Mouse (Mus musculus): ENCODE data around the gene Bmp6.

- TF ChIP-seq GATA2 (IDR thresholded peaks at IDR 0.05; ENCODE audit: borderline replicate concordance, low read depth, low read length) (no peak), CTCF (IDR thresholded peaks at IDR 0.05; ENCODE audit: low read depth, low read length) (no peak), GATA1 (IDR thresholded peaks at IDR 0.05; ENCODE audit: borderline replicate concordance, low read length) (no peak), POLR2AphosphoS5 (IDR thresholded peaks at IDR 0.05; ENCODE audit: insufficient replicate concordance, low read depth, low read length) (no peak), TAL1 (conservative IDR thresholded peaks at IDR 0.05; ENCODE audit: low read depth, low read length) (no peak)
These were observed 141.9 kb downstream of the Bmp6 start for GRCm38 (mm10) chr13:38486767-38487166.

All from G1E (cell line).